Comparison of ENCODE assay signal across 12 mouse cellular contexts in the genomic region with DNA sequence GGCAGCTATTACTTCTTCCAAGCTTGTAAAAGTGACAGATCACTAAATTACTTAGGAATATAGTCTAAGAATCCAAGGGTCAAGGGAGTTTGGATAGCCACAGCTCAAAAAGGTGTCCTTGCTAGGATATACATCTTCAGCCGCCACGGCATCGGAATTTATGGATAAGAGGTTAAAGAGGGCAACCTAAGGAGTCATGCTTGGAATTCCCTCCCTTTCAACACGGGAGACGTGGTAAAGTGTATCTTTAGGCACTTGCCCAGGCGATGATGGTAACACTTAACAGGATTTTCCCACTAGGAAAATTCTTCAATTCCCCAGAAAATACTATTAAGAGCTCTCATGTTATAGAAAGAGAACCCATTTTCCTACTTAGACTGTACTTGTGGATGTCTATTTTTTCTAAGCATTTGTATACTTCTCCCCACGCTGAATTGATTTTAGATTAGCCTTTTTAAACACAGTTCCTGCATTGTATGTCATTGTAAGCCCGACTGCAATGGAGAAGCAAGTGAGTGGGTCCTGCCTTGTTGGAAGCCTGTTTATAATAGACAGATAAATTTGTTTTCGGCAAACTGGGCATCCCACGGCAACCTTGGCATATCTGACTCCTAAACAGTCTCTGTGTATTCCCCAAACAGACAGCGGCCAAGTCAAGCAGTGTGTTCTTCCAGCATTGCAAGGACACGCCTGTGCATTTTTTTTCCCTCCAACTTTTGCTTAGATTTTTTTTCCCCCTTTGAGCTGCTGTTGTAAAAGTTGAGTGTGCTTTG.
DNase-seq lines count a peak whose midpoint lies in the region; ATAC-seq and TF ChIP-seq lines count a peak whose summit lies in the region.
"Had no signal": no experiment of that assay in that cellular context is flagged by ENCODE, and none has a peak within 500 bp of the region (broad histone marks: within the 10 kb centered on the region; RNA-seq: fewer than 3 reads in every experiment).

No protein-coding gene starts in this region.

- no peaks in the 10 kb centered on the region for H3K36me3 ChIP-seq in kidney, embryonic 16.5 days (ENCODE audit: insufficient read depth, low read length)
- H3K36me3 ChIP-seq in hindbrain, postnatal 0 days (ENCODE audit: insufficient read depth, low read length), result no peaks in the 10 kb centered on the region
- H3K36me3 ChIP-seq: forebrain, embryonic 15.5 days; hindbrain, embryonic 15.5 days; liver, embryonic 12.5 days had no signal

- peaks cover 31% of the 10 kb centered on the region for H3K4me1 ChIP-seq in kidney, embryonic 16.5 days (ENCODE audit: insufficient read depth, low read length)
- H3K4me1 ChIP-seq in hindbrain, postnatal 0 days (ENCODE audit: insufficient read depth, low read length), result no peaks in the 10 kb centered on the region; the same call in 1 of the 2 replicates

- no peaks in the 10 kb centered on the region for H3K9me3 ChIP-seq in kidney, embryonic 16.5 days (ENCODE audit: low read length)
- H3K9me3 ChIP-seq in hindbrain, postnatal 0 days (ENCODE audit: low read length), result no peaks in the 10 kb centered on the region
- H3K9me3 ChIP-seq: forebrain, embryonic 15.5 days; hindbrain, embryonic 15.5 days; liver, embryonic 12.5 days had no signal

- WGBS in kidney, embryonic 16.5 days, result 21% methylated on average over 12 of the region's 12 CpGs
- WGBS in hindbrain, postnatal 0 days, result 46% methylated on average over 12 of the region's 12 CpGs

- 0 out of 2 replicates have a peak, but pooled peaks have one; percentile 7 for ATAC-seq in kidney, embryonic 16.5 days (ENCODE audit: low FRiP score, low TSS enrichment)
- peak; percentile 62 for ATAC-seq in hindbrain, postnatal 0 days
- ATAC-seq: forebrain, embryonic 15.5 days; liver, embryonic 12.5 days had no signal

- no peak overlapping the region for H3K27ac ChIP-seq in kidney, embryonic 16.5 days (ENCODE audit: low read length)
- H3K27ac ChIP-seq in hindbrain, postnatal 0 days, result peak overlapping the region; percentile 1; the same call in 1 of the 2 replicates
- H3K27ac ChIP-seq: forebrain, embryonic 15.5 days; hindbrain, embryonic 15.5 days; liver, embryonic 12.5 days had no signal

- DNase-seq in cerebellum, postnatal 10 days, result peak; percentile 21 to 23
- DNase-seq in cerebellum, adult 9-11 months, result no peak
- DNase-seq in kidney, adult 18-20 months, result no peak
- peak; percentile 70 for DNase-seq in embryo, embryonic 10 days (ENCODE audit: low spot score)
- DNase-seq in hindbrain, postnatal 0 days (ENCODE audit: low spot score), result peak; percentile 39
- no peak for DNase-seq in thymus, postnatal 14 days
- no peak for DNase-seq in testis, postnatal 14 days (ENCODE audit: low spot score)
- DNase-seq: layer of hippocampus, adult 9-11 months had no signal

- no peak overlapping the region for H3K4me3 ChIP-seq in kidney, embryonic 16.5 days (ENCODE audit: low read length)
- no peak overlapping the region for H3K4me3 ChIP-seq in hindbrain, postnatal 0 days (ENCODE audit: low read length)
- H3K4me3 ChIP-seq: forebrain, embryonic 15.5 days; hindbrain, embryonic 15.5 days; liver, embryonic 12.5 days had no signal

- TF ChIP-seq CTCF in hindbrain, postnatal 0 days (IDR thresholded peaks at IDR 0.05; ENCODE audit: low read depth), result no peak

- no peak overlapping the region for H3K9ac ChIP-seq in kidney, embryonic 16.5 days (replicated peaks; ENCODE audit: low read length)
- H3K9ac ChIP-seq in hindbrain, postnatal 0 days (replicated peaks; ENCODE audit: low read length), result no peak overlapping the region
- H3K9ac ChIP-seq: forebrain, embryonic 15.5 days; hindbrain, embryonic 15.5 days; liver, embryonic 12.5 days had no signal

- H3K4me2 ChIP-seq in kidney, embryonic 16.5 days (replicated peaks; ENCODE audit: low read depth, low read length), result no peak overlapping the region
- no peak overlapping the region for H3K4me2 ChIP-seq in hindbrain, postnatal 0 days (ENCODE audit: low read depth, low read length)
- H3K4me2 ChIP-seq: forebrain, embryonic 15.5 days; hindbrain, embryonic 15.5 days; liver, embryonic 12.5 days had no signal

- H3K27me3 ChIP-seq in kidney, embryonic 16.5 days (ENCODE audit: insufficient read depth, low read length), result no peaks in the 10 kb centered on the region
- H3K27me3 ChIP-seq in hindbrain, postnatal 0 days (ENCODE audit: insufficient read depth, low read length), result no peaks in the 10 kb centered on the region
- H3K27me3 ChIP-seq: forebrain, embryonic 15.5 days; hindbrain, embryonic 15.5 days; liver, embryonic 12.5 days had no signal

Comparison
In these comparisons a context has a peak if more than half of its experiments do, and no peak if none do; other contexts are left out.
1. DNase-seq: peak in cerebellum, postnatal 10 days (2 of 2), embryo, embryonic 10 days (single experiment) and hindbrain, postnatal 0 days (single experiment); none in cerebellum, adult 9-11 months (single experiment), kidney, adult 18-20 months (single experiment), thymus, postnatal 14 days (single experiment) and testis, postnatal 14 days (single experiment).